Mouse (Mus musculus) thymus, postnatal 0 days (tissue): ENCODE measurements around the gene Mgst3. TPM values are rescaled to one million over a fixed set of nuclear protein-coding genes. Genes with fewer than 3 reads are reported as not detected.
A peak's percentile ranks its signal among the peaks of the same experiment; 100 is the strongest.

Experiments used
- DNase-seq: peaks from one replicate; pipeline ENCODE4 v3.0.0-alpha.2; 2015; ENCODE audit warnings: low spot score
- polyA plus RNA-seq: library from polyadenylated mRNA; unstranded; fragments of >200 nt; fragmentation: Nextera tagmentation; extraction: Ambion mirVana; gene quantifications from 2 replicates; pipeline ENCODE4 v1.2.1, GENCODE M21; 2015

Gene Mgst3
- polyA plus RNA-seq, 1 experiment from 2014 or later: 36.5 TPM

DNA sequence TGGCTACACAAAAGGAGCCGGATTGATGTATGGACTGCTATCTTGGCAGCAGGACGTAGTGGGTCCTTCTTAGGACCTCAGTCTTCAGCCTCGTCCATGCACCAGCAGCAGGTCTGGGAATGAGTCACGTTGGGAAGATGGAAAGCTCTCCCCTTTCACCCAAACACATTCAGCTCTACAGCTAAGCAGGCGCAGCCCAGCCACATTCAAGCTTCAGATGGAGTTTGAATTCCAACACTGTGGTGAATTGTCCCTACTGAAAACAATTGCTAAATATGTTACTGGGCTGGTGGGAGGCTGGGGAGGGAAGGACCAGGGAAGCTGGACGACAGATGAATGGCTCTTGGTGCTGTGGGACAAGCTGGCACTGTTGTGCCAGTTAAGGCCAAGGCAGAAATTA lies 5.1 kb downstream of the Mgst3 start:
- DNase-seq: no peak

GRCm38 (mm10) chr1:167387796-167388195 lies 5.8 kb downstream of the Mgst3 start:
- DNase-seq: no peak

GRCm38 (mm10) chr1:167387310-167387709 lies 6.3 kb downstream of the Mgst3 start:
- DNase-seq: no peak

- DNase-seq: no peak
Observed at GRCm38 (mm10) chr1:167386466-167386865, 7.2 kb downstream of the Mgst3 start.

GRCm38 (mm10) chr1:167385636-167386035 lies 8.0 kb downstream of the Mgst3 start:
- no peak for DNase-seq

DNA sequence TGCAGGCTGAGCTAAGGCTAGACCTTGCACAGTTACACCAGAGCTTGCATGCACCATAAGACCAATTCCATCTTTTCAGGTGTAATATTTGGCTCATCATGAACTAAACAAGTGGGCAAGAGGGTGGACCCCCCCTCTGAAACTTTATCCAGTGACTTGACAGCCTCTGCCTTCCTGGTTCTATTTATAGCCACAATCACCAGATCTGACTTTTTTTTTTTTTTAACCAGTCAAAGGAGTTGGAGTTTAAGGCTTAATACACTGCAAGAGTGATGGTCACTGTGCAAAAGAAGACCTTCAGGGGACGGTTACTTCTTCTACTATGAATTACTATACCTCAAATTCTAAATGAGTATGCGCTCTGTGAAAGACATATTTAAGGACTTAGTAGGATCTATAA lies 8.4 kb downstream of the Mgst3 start:
- no peak for DNase-seq

DNA sequence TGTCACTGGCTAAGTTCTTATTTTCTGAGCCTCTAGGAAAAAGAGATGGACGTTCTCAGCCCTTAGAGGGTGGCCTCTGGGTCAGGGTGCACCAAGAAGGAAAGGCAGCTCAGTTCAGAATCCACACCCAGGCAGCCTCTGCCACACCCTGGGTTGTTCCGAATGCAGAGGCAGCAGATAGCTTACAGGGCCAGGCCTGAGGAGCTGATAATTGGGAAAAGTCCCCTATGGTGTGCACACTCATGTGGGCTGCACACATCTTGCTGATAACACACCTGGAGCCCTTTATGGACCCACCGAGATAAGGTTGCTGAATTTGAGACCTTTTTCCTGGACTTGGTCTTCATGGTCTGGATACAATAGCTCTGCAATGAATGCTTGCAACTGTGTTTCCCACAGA lies 9.5 kb downstream of the Mgst3 start:
- DNase-seq: no peak

- DNase-seq: no peak
Observed at GRCm38 (mm10) chr1:167383178-167383577, 10.5 kb downstream of the Mgst3 start.

GRCm38 (mm10) chr1:167382763-167383162 lies 10.9 kb downstream of the Mgst3 start:
- no peak for DNase-seq

DNA sequence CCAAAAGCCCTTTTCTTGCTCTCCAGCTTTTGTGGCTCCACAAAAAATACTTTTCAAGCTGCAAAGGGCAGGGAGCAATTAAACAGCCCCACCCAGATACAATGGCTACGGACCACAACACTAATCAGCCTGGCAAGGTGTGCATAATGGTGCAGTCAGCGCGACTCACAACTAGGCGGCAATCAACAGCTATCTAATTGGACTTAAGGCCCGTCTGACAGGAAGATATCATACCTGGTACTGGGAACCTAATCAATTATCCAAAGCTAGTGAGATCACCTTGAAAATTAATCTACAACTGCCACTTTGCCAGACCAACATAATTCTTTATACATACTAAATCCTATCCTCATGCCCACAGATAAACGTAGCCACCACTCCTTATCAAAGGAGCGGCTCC lies 11.3 kb downstream of the Mgst3 start:
- no peak for DNase-seq

DNA sequence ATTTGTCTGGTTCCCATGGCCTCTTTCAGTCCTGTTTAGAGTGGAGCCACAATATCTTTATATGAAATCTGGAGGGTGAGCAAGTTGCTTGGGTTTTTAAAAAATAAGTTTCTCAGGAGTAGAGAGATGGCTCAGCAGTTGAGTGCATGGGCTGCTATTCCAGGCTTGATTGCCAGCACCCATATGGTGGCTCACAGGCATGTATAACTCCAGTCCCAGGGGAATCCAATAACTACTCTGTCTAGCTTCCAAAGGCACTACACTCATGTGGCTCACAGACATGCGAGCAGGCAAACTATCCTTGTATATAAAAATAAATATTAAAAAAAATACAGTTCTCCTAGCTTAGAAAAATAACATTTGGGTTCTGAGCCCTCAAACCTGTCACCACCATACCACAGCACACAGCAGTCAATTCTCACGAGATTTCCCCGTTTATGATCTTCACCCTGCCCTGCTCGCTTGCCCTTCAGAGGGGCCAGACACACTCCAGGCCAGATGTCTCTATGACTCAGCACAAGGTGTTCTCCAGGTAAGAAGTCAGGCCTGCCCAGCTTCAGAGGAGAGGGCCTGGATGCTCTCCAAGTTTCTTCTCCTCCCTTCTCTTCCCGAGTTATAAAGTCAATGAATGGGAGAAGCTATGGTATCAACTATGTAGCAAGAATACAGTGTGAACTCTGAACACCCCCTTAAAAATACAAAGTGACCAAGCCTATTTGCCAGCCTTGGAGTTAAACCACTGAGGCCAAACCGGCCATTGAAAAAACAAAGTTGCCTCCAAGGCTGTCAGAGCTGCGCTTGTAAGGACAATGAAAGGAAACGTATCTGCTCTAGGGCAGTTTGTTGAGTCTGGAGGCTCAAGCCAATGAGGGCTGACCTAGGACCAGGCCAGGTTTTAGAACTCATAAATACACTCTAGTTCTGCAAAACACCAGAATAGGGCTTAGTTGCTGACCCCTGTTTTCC lies 12.3 kb downstream of the Mgst3 start:
- DNase-seq: no peak

- no peak for DNase-seq
Observed at GRCm38 (mm10) chr1:167380223-167380622, 13.4 kb downstream of the Mgst3 start.

DNA sequence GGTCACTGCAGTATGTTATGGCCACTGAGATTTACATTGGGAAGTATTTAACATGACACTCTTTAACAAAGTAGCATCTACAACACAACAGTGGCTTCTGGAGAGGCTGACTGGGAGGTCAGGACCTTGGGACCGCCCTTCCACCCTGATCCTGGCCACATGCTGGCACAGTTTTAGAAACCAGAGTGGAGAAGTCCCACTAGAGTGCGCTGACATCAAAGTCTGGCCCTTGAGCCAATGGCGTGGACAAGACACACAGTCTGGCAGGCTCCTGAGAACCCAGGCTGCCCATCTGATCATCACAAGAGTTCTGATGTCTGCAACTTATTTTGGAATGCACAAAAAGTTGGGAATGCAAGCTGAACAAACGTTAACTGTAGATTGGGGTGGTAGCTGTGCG lies 13.9 kb downstream of the Mgst3 start:
- no peak for DNase-seq

DNA sequence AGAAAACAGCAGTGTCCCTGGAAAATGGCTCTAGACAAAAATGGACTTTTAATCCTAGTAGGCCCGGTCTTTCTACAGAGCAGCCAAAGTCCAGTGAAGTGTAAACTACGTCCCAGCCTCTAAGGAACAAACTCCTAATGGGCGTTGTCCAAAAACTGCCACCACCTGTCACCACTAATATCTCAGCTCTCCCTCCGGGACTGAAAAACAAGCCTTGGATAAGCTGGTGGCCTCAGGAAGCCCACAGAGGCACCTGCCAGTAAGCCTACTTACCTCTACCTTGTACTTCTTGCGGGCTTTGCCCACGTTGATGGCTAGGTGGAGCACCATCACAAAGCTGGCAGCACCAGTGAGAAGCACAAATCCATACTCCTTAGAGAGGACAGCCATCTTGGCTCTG lies 15.6 kb downstream of the Mgst3 start:
- DNase-seq: no peak

- DNase-seq: no peak
Observed at GRCm38 (mm10) chr1:167374942-167375341, 18.7 kb downstream of the Mgst3 start.

GRCm38 (mm10) chr1:167374003-167374784 lies 19.4 kb downstream of the Mgst3 start:
- peak; percentile 77 for DNase-seq

DNA sequence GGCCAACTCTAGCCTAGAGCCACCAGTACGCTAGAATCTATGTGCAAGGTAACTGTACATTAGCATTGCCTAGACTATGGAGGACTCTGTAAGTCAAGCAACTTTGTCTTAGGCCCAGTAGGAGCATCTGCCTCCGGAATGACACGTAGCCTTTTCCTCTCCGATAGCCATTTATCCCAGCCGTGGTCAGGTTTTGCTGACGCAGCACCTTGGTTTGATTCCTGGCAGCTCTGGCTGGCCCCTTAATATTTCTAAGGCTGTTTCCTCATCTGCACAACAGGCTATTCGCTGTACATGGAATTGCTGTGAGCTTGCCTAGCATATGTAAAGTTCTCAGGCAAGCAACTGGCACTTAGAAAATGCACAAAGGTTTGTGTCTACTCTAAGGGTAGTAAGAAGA lies 20.9 kb downstream of the Mgst3 start:
- DNase-seq: no peak

- peak; percentile 90 for DNase-seq
Observed at GRCm38 (mm10) chr1:167369905-167370304, 23.7 kb downstream of the Mgst3 start.

DNA sequence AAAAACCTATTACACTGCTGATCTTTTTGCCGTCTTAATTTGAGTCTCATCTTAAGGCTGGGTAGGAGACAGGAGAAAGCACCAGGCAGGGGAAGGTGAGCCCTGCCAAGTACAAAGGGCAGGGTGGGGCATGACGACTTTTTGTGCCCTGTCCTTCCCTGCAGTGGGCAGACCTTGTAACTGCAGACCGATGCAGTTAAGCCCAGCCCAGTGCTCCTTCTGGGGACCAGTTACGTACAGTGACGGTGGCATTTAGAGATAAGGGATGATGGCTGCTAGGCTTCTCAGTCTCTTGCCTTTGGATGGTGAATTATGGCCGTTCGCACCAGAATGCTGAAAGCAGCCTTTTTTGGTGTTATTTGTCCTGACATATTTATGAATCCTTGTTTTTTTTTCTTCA lies 25.1 kb downstream of the Mgst3 start:
- no peak for DNase-seq

DNA sequence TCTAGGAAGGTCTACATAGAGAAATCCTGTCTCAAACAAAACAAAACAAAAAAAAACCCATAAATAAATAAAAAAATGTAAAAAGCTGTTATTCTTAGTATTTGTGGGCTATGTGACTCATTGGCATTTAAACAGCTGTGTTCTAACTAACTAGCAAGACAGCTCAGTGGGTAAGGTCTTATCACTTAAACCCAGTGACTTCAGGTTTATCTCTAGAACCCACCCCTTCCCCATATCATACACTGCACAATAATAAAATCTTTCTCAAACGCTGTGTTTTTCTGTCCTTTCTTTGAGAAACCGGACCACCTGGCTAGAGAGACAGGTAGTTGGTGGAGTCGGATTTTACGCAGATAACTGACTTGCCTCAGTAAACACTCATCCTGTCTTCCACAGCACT lies 25.6 kb downstream of the Mgst3 start:
- no peak for DNase-seq

GRCm38 (mm10) chr1:167366621-167367020 lies 27.0 kb downstream of the Mgst3 start:
- no peak for DNase-seq

DNA sequence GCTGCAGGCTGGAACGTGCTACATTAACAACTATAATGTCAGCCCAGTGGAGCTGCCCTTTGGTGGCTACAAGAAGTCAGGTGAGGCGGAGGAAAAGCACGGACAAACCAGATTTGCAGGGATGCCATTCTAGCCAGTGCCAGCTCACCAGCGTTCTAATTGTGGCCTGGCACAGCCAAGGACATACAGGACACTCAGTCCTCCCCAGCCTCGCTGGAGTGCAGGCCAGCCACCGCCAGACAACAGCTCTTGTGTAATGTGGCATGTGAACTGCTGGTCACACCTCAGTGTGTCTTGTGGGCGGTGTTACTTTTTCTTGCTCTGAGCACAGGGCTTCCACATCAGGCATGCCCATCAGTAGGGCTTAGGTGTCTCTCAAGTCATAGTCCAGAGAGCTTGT lies 27.8 kb downstream of the Mgst3 start:
- DNase-seq: no peak
